Mouse (Mus musculus) kidney, postnatal 36 days (tissue): ENCODE data around the gene Vwa7.

Source experiments
- DNase-seq, 2 experiments: peaks; one replicate each; pipeline ENCODE4 v3.0.0; 2021 to 2022; ENCODE audit warnings: mixed read lengths in 2 of 2

Vwa7 gene

DNA sequence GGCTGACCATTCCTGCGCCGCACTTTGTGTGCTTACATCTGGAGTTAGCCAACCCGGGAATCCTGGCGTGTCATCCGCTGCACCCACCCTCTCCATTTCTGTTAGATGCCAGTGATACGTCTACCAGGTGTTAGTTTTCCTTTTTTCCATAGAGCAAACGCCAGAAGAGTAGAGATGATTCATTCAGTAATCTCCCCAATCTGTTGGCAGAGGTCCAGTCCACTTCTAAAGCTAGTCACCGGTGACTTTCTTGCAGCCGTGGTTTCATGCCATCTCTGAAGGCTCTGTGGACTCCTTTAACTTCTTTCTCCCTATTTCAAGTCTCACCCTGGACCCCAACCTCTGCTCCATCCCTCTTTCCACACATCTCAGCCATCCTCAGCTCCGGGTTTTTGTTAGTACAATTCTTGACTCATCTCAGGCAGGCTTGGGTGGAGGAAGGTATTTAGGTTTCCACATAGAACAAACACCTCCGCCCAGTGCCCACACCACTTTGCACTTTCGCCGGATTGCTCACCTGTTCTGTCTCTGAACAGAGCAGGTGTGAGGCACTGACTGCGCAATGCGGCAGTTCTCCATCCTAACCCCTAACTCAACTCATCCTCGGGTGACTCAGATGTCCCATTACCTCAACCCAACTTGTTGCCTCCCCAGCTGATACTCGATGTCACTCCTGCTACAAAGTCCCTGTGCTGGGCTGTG lies 52.0 kb downstream of the Vwa7 start:
- no peak for DNase-seq

GRCm38 (mm10) chr17:35070556-35071229 lies 54.3 kb downstream of the Vwa7 start:
- DNase-seq = no peak

GRCm38 (mm10) chr17:35071454-35071853 lies 55.1 kb downstream of the Vwa7 start:
- no peak for DNase-seq

GRCm38 (mm10) chr17:35074097-35074496 lies 57.7 kb downstream of the Vwa7 start:
- DNase-seq = no peak
